Mouse (Mus musculus) G1E-ER4 (cell line): ENCODE measurements around the gene Rho. TPM values are rescaled to one million over a fixed set of nuclear protein-coding genes. Genes with fewer than 3 reads are reported as not detected.

Experiments used
- GATA1 ChIP-seq: IDR thresholded peaks from one replicate; pipeline ENCODE4 v1.8.0; 2012; ENCODE audit warnings: low read length, inconsistent platforms
- polyA plus RNA-seq: library from polyadenylated mRNA; stranded (reverse); fragments of >175 nt; gene quantifications from 2 replicates; pipeline ENCODE4 v1.2.3, GENCODE M21; 2012

Gene Rho
- polyA plus RNA-seq, 1 experiment: not detected

DNA sequence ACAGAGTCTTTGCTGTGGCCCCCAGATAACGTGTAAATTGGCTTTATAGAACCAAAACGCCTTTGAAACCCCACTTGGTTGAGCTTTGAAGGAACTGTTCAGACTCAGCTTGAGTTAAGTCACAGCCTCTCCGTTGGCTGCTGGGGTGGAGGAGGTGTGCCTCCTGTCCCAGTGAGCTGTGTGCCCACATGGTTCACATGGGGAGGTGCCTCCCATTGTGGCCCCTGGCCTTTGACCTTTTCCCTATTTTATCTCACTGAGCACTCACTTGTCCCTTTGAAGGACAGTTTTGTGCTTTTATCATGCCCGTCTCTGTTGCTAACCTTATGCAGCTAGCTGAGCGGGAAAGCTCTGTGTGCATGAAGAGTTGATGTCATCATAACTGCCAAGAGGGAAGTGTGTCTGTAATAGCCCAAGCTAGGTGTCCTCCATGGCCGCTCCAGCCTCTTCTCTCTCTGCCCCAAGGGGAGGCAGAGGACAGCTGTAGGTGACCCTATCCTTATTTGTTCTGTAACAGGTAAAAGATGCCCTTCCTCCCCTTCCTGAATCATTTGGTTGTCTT lies 23.0 kb upstream of the Rho start:
- TF ChIP-seq GATA1: no peak

DNA sequence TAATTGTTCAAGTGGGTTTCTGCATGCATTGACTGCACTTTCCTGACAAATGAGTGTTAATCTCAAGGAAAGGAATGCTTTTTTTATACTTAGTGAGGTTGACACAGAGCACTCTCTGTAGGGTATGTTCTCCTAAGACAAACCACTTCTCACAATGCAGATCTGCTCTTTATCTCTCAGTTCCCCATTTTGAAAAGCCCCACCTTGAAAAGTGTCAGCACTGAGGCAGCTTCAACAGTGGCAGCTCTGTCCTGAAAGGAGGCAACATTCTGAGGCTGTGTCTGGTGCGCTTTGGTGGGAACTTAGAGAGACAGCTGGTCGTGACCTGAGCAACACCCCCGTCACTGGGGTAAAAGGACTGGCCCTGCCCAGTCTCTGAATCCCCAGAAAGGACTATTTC lies 22.5 kb upstream of the Rho start:
- no peak for TF ChIP-seq GATA1

DNA sequence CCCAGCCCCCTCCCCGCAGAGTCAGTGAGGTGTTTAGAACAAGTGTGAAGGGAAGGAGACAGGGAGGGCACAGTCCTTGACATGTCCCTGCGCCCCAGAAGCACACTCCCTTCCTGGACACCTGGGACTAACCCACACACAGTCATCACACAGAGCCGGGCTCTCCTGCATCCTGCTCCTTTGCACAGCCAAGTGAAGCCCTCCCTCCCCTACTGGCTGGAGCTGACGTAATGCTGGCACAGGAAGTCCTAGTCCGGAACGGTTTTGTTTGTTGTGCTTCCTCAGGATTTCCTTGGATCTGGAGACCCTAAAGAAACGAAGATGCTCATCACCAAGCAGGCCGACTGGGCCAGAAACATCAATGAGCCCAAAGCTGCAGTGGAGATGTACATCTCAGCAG lies 21.6 kb upstream of the Rho start:
- TF ChIP-seq GATA1: no peak

DNA sequence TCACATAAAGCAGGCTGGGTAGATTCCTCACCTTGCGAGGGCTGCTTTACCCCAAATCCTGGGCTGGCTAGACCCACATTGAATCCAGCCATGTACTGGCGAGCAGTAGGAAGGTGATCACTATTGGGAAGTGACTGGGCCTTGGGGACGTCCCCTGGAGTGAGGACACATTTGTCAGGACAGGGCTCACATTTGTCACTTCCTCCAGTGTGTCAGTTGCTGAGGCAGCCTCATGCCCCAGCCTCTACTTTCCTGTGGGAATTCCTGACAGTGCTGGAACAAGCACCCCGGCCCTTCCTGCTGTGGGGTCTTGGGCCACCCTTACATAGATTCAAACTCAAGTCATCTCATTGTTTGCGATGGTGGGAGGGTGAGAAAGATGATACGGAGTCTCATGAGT lies 19.8 kb upstream of the Rho start:
- no peak for TF ChIP-seq GATA1

DNA sequence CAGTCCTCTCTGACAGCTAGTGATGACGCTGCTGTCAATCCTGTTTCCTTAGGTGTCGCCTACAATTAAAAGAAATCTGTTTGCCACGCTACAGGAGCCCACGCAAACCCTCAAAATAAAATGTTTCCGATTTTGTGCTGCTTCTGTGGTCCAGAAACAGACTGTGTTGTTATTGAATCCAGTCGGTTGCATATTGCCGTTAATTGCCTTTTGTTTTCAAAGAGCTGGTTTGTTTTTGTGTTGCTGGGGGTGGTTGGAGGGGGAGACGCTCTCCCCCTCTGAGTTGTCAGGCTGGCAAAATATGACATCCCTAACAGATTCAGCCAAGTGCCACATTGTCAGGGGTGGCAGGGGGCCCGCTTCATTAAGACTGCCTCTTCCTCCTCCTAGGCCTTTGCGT lies 18.1 kb upstream of the Rho start:
- TF ChIP-seq GATA1: no peak

DNA sequence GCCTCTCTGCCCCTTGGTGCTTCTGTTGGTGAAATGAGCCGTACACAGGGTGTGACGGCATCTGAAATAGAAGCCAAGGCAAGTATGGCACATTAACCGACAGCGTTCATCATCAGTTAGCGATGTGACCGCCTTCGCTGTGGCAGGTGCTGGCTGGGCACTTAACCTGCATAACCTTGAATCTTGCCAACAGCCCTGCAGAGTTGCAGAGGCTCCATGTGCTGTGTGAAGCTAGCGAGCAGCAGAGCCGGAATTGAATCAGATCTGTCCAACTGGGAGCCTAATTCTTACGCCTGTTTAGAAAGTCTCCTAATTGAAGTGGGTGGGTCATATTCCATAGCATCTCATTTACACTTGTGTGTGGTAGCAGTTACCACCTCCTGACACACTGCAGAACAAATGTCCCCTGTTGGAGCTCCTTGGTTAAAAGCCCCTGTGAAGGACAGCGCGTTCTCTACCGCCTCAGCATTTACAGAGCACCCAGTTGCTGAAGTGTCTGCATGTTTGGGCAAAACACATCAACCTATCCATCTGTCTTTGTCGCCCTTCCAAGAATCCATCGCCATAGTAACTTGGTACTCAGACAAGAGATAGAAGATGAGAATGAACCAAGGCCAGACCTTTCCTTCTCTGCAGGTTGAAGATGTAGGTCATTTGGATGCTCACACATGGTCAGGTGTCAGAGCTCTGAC lies 16.9 kb upstream of the Rho start:
- no peak for TF ChIP-seq GATA1

DNA sequence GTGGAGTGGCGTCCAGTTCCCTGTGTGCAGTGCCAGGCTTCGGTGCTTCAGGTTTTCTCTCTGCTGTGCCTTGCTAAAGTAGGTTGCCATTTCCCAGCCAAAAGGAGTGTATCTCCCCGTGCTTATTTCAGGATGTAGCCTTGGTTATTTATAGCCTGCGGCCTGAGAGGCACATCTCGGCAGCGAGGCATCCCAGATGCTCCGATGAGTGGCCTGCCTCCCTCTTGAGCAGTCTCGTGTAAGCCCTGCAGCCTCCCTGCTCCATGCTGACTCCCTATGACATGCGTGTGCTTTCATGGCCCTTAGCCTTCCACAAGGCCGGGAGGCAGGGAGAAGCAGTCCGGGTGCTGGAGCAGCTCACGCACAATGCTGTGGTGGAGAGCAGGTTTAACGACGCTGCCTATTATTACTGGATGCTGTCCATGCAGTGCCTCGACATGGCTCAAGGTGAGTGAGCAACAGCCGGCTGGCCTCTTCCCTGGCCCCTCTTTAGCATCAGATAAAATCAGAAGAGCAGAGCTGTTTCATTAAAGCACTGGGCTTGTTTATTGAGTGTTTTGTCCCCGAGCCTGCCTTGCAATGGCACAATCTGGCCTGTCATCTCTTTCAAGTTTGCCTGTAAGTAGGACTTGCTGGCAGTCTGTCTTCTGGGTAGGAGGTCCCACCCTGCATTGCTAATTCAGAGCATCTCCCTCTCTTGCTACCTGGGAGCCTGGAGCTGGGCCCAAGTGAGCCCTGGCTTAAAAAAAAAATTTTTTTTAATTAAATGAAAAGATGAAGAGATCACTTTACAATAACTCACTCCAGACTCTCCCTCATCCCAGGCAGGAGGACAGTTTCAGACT lies 15.7 kb upstream of the Rho start:
- TF ChIP-seq GATA1: no peak

DNA sequence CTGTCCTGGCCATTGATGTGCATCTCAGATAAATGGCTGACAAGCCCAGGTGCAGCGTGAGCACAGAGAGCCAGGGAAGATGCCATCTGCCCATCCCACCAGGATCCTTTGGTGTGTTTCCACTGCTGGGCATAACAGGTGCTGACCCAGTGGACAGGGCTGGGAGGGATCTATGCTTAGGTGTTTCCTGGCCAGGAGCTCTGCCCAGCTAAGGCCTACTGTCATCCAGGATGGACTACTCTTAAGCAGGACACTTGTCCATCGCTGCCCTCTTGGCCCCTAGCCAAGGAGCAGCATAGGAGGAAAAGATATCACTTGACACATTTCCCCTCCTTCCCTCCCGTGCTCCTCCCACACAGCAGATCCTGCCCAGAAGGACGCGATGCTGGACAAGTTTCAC lies 14.9 kb upstream of the Rho start:
- no peak for TF ChIP-seq GATA1

DNA sequence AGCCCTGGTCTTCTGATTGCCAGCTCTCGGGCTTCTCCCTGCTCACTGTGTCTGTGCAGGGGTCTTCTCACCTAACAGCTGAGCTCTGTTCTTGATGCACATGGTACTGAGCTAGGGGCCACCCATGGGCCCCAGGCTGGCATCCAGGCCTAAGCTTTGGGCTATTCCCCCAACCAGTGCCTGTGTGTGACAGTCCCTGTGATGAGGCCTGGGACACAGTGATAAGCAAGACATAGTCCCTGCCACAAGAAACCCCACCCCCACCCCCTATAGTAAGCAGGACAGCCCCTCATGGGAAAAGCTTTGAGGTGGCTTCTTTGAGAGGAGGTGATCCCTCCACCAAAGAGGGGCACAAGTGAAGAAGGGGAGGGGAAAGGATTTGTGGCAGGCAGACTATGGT lies 12.9 kb upstream of the Rho start:
- no peak for TF ChIP-seq GATA1

DNA sequence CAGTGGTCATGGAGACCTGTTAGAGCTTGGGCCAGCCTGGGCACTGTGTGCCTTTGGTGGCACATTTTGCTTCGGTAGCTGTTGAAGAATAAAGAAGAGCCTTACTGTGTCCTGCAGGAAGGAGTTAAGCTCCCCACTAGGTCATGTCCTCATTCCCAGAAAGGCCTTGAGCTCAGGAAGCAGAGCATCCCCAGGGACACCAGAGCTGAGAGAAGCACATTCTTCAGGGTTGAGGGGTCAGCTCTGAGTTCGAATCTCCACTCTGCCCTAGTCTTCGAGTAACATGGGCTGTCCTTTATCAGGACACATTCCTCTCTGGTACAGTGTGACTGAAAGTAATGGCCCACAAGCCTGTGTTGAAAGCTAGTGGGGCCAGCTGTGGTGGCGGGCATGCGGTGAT lies 11.7 kb upstream of the Rho start:
- no peak for TF ChIP-seq GATA1

DNA sequence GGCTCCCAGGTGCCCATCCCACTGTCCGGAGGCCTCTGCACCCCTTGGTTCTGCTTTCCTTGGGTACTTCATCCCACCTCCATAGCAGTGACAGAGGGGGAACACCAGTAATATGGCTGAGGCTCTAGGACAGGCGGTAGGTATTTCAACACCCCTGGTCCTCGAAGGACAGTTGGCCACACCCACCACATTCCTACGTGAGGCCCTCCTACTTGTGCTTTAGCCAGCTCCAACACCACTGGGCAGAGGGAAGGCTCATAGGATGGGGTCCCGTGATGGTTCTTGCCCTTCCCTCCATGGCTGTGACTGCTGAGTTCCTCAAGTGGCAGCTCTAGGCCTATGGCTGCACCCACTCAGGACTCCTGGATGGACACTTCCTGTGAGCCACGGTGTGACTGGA lies 6.7 kb upstream of the Rho start:
- no peak for TF ChIP-seq GATA1

DNA sequence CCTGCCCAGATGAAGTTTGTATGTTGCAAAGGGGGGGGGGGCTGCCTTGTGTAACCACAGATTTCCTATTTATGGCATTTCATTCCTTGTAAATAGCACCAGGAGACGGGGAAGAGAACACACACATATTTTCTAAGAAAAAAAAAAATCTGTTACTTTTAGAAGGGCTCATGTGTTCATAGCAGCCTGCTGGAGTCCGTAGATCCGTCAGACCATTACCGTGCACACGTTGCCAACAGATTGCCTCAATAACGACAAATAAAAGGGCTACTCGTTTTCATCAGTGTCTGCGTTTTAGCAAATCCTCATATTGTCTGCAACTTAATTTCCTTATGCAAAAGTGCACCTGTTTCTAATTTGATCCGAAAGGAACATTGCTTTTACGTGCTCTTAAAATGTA lies 5.1 kb upstream of the Rho start:
- TF ChIP-seq GATA1: no peak

DNA sequence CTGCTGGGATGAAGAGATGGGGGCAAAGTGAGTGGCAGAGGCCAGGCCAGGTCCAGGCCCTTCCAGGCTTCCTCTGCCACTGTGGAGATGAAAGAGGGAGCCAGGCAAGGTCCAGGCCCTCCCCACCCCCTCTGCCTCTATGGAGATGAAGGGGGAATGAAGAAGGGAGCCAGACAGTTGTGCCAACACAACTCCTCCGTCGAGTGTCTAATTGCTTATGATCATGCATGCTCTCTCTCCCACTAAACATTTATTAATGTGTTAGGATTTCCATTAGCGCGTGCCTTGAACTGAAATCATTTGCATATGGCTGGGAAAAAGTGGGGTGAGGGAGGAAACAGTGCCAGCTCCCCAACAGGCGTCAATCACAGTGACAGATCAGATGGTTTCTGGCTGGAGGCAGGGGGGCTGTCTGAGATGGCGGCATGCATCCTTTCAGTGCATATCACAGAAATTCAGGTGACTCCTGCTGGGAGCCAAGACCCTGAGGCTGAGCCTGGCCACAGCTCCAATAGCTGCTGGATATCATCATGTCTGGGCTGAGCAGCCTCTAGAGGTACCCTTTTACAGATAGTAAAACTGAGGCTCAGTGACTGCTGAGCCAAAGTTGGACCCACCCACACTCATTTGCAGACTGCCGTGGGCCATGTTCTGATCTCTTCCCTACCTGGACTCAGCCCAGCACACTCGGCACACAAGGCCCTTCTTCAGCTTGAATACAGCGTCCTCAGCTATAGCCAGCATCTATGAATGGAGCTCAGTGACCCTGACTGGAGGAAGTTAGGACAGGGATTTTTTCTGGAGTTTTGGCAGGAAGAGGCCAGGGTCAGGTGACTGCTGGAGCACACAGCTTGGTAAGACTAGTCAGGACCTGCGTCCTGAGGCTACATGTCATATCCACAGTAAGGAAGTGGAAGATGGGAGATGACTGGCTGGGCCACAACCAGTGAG lies 4.0 kb upstream of the Rho start:
- no peak for TF ChIP-seq GATA1

DNA sequence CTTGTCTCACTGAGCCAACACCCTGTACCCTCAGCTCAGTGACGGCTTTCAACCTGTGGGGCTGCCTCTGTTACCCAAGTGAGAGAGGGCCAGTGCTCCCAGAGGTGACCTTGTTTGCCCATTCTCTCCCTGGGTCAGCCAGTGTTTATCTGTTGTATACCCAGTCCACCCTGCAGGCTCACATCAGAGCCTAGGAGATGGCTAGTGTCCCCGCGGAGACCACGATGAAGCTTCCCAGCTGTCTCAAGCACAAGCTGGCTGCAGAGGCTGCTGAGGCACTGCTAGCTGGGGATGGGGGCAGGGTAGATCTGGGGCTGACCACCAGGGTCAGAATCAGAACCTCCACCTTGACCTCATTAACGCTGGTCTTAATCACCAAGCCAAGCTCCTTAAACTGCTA lies 1.5 kb upstream of the Rho start:
- TF ChIP-seq GATA1: no peak

DNA sequence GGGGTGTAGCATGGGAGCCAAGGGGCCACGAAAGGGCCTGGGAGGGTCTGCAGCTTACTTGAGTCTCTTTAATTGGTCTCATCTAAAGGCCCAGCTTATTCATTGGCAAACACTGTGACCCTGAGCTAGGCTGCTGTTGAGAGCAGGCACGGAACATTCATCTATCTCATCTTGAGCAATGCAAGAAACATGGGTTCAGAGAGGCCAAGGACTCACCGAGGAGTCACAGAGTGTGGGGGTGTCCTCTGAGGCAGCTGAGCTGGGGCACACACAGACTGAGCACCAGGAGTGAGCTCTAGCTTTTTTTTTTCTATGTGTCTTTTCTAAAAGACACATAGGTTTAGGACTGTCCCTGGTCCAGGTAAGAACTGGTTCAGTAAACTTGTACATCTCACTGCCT lies 843 bp downstream of the Rho start:
- TF ChIP-seq GATA1: no peak

DNA sequence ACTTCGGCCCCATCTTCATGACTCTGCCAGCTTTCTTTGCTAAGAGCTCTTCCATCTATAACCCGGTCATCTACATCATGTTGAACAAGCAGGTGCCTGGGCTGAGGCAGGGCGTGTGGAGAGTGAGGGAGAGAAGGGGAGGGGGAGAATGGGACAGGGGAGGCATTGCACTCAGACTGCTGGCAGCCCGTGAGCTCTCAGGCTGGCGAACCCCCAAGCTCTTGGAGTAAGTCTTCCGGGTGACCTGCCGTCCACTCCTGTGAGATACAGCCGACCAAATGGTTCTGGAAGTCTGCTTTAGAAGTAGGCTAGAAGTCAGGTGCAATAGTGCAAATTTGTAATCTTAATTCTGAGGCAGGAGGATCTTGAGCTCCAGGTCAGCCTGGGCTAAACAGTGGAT lies 4.0 kb downstream of the Rho start:
- no peak for TF ChIP-seq GATA1
